Mouse (Mus musculus): ENCODE data around the gene Pard3.

Gene Pard3

GRCm38 (mm10) chr8:127181246-127181645 lies 117.6 kb downstream of the Pard3 start:
- in situ Hi-C loops (cut with MboI, MseI): no loop called here

GRCm38 (mm10) chr8:127182065-127182464 lies 118.4 kb downstream of the Pard3 start:
- in situ Hi-C loops (cut with MboI, MseI): no loop called here

- in situ Hi-C loops (cut with MboI, MseI): no loop called here
Measured at GRCm38 (mm10) chr8:127183533-127183932, 119.8 kb downstream of the Pard3 start.

GRCm38 (mm10) chr8:127184025-127184424 lies 120.3 kb downstream of the Pard3 start:
- in situ Hi-C loops (cut with MboI, MseI): no loop called here

GRCm38 (mm10) chr8:127185897-127186296 lies 122.2 kb downstream of the Pard3 start:
- in situ Hi-C loops (cut with MboI, MseI): no loop called here

GRCm38 (mm10) chr8:127188671-127189070 lies 125.0 kb downstream of the Pard3 start:
- in situ Hi-C loops (cut with MboI, MseI): no loop called here

- in situ Hi-C loops (cut with MboI, MseI): no loop called here
Measured at GRCm38 (mm10) chr8:127190350-127190749, 126.7 kb downstream of the Pard3 start.

GRCm38 (mm10) chr8:127191387-127191786 lies 127.7 kb downstream of the Pard3 start:
- in situ Hi-C loops (cut with MboI, MseI): no loop called here

- in situ Hi-C loops (cut with MboI, MseI): no loop called here
Measured at GRCm38 (mm10) chr8:127191824-127192223, 128.1 kb downstream of the Pard3 start.

GRCm38 (mm10) chr8:127192331-127192730 lies 128.6 kb downstream of the Pard3 start:
- in situ Hi-C loops (cut with MboI, MseI): no loop called here

- in situ Hi-C loops (cut with MboI, MseI): no loop called here
Measured at GRCm38 (mm10) chr8:127193375-127193774, 129.7 kb downstream of the Pard3 start.

GRCm38 (mm10) chr8:127194786-127195407 lies 131.2 kb downstream of the Pard3 start:
- in situ Hi-C loops (cut with MboI, MseI): no loop called here

GRCm38 (mm10) chr8:127196505-127197265 lies 133.0 kb downstream of the Pard3 start:
- in situ Hi-C loops (cut with MboI, MseI): no loop called here

GRCm38 (mm10) chr8:127207455-127207854 lies 143.8 kb downstream of the Pard3 start:
- in situ Hi-C loops (cut with MboI, MseI): no loop called here

- in situ Hi-C loops (cut with MboI, MseI): no loop called here
Measured at GRCm38 (mm10) chr8:127210621-127211020, 146.9 kb downstream of the Pard3 start.

- in situ Hi-C loops (cut with MboI, MseI): no loop called here
Measured at GRCm38 (mm10) chr8:127214338-127214737, 150.6 kb downstream of the Pard3 start.

- in situ Hi-C loops (cut with MboI, MseI): no loop called here
Measured at GRCm38 (mm10) chr8:127214748-127215433, 151.2 kb downstream of the Pard3 start.

GRCm38 (mm10) chr8:127220206-127220605 lies 156.5 kb downstream of the Pard3 start:
- in situ Hi-C loops (cut with MboI, MseI): no loop called here

- in situ Hi-C loops (cut with MboI, MseI): no loop called here
Measured at GRCm38 (mm10) chr8:127220615-127221014, 156.9 kb downstream of the Pard3 start.

- in situ Hi-C loops (cut with MboI, MseI): no loop called here
Measured at GRCm38 (mm10) chr8:127222361-127222760, 158.7 kb downstream of the Pard3 start.

- in situ Hi-C loops (cut with MboI, MseI): no loop called here
Measured at GRCm38 (mm10) chr8:127226996-127227395, 163.3 kb downstream of the Pard3 start.

- in situ Hi-C loops (cut with MboI, MseI): no loop called here
Measured at GRCm38 (mm10) chr8:127227407-127227806, 163.7 kb downstream of the Pard3 start.
